Mouse (Mus musculus): Measurements from ENCODE around the gene Slco2b1. TPM values are rescaled to one million over a fixed set of nuclear protein-coding genes. Genes with fewer than 3 reads are reported as not detected.
"Not testable (repeated sequence)": the region's sequence is repeated elsewhere in the genome, so short reads cannot be mapped to it uniquely, and the experiment has no call there.

Slco2b1 gene
- polyA plus RNA-seq, 1 experiment, result 0.23 TPM

DNA sequence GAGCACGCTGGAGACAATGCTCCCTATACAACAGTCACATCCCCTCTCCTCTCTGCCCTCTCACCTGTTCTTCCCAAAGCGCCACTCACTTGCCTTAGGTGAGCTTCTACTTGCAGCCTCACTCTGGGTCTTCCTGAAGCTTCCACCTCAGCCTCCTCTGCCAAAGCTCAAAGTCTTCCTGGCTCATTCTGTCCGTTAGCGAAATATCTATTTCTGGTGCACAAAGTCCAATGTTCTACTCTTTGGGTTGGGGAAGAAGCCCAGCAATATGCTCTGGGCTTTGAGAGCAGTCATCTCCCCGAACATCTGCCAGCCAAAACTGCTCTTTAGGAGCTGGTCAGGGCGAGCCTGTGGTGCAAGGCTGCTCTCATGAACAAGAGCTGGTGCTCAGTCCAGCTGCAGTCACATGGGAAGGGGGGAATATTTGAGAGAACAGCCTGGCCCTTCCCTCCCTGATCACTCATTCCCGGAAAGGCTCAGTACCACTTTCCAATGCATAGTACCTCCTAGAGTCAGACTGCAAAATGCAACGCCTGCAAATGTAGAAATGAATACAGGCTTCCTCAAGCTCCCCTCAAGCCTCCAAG is 15.6 kb downstream of the Slco2b1 start:
- TF ChIP-seq POLR2A (IDR thresholded peaks at IDR 0.05; ENCODE audit: low read depth, low read length), result no peak
- TF ChIP-seq CTCF (IDR thresholded peaks at IDR 0.05; ENCODE audit: borderline replicate concordance, insufficient read depth, low read length), result no peak
- Histone ChIP-seq H3K4me1 (ENCODE audit: control insufficient read depth, insufficient read depth, low read length) (no peaks in the 10 kb centered on the region), H3K27ac (ENCODE audit: insufficient read depth, low read length) (no peak overlapping the region), H3K4me3 (ENCODE audit: insufficient read depth, low read length) (no peak overlapping the region)

DNA sequence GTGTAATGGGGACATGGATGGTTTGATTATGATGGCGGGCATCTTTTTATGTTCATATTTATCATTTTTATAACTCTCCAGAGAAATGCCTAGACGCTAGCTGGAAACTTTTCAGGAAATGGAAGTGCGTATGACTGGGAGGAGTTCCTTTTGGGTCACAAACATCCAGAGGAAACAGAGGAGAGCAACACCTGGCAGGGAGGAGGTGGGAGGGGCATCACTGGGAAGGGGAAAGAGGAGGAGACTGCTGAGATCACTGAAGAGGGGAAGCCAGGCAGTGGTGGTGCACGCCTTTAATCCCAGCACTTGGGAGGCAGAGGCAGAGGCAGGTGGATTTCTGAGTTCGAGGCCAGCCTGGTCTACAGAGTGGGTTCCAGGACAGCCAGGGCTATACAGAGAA is 16.7 kb downstream of the Slco2b1 start:
- not testable (repeated sequence) for H3K27ac ChIP-seq (ENCODE audit: insufficient read depth, low read length); H3K4me1 ChIP-seq (ENCODE audit: control insufficient read depth, insufficient read depth, low read length); H3K4me3 ChIP-seq (ENCODE audit: insufficient read depth, low read length)

DNA sequence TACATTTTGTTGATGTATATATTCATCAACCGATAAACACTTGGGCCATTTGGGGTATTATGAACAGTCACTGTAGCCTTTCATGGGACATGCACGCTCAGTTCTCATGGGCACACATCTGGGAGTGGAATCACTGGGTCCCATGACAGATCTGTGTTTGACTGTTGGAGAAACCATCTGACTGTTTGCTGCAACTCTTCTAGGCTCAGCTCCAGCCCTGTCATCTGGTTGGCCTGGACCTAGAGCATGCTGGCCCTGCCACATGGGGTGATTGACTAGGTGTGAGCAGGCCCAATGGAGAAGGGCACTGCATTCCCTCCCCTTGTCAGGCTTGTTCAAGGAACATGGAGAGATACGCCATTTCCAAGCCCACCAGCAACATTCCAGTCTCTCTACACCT is 17.2 kb downstream of the Slco2b1 start:
- Histone ChIP-seq H3K27ac (ENCODE audit: insufficient read depth, low read length) (no peak overlapping the region), H3K4me1 (ENCODE audit: control insufficient read depth, insufficient read depth, low read length) (no peaks in the 10 kb centered on the region), H3K4me3 (ENCODE audit: insufficient read depth, low read length) (no peak overlapping the region)
- TF ChIP-seq CTCF (IDR thresholded peaks at IDR 0.05; ENCODE audit: borderline replicate concordance, insufficient read depth, low read length), result no peak
- TF ChIP-seq POLR2A (IDR thresholded peaks at IDR 0.05; ENCODE audit: low read depth, low read length), result no peak

DNA sequence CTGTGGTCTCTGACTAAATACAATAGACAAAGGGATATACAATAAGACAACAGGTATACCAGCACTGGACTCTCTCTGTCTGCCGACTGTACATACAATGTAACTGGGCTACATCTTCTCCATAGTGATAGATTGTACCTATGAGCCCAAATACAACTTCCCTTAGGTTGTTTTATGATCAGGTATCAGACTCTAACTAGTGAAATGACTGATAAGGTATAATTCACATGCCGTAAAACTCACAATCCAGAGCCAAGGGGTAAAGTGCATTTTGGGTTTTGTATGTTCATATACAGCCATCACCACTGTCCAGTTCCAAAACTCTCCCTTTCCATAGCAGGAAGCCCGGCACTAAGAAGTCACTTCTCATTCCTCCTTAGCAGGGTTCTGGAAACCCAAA is 17.8 kb downstream of the Slco2b1 start:
- no peaks in the 10 kb centered on the region for H3K4me1 ChIP-seq (ENCODE audit: control insufficient read depth, insufficient read depth, low read length)
- no peak overlapping the region for H3K27ac ChIP-seq (ENCODE audit: insufficient read depth, low read length)
- no peak overlapping the region for H3K4me3 ChIP-seq (ENCODE audit: insufficient read depth, low read length)
- TF ChIP-seq CTCF (IDR thresholded peaks at IDR 0.05; ENCODE audit: borderline replicate concordance, insufficient read depth, low read length) (no peak), POLR2A (IDR thresholded peaks at IDR 0.05; ENCODE audit: low read depth, low read length) (no peak)

DNA sequence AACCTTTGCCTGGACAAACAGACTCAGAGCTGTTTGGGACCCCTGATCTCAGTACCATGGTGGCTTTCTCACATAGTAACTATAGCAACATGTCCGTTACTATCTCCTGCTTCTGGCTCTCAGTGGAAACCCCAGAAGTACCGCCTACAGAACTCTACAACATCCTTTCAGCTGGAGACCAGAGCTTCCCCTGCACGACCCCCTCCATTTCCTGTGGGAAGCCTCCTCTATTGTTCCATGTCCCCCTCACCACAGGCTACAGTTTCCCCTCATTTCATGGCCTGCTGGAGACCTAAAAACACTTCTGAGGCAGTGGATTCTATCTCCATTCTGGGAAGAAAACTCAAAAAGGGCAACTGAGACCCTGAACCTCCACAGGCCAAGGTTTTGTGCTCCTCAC is 18.7 kb downstream of the Slco2b1 start:
- H3K4me1 ChIP-seq (ENCODE audit: control insufficient read depth, insufficient read depth, low read length), result no peaks in the 10 kb centered on the region
- no peak for TF ChIP-seq CTCF (IDR thresholded peaks at IDR 0.05; ENCODE audit: borderline replicate concordance, insufficient read depth, low read length)
- no peak for TF ChIP-seq POLR2A (IDR thresholded peaks at IDR 0.05; ENCODE audit: low read depth, low read length)
- H3K4me3 ChIP-seq (ENCODE audit: insufficient read depth, low read length), result no peak overlapping the region
- no peak overlapping the region for H3K27ac ChIP-seq (ENCODE audit: insufficient read depth, low read length)

DNA sequence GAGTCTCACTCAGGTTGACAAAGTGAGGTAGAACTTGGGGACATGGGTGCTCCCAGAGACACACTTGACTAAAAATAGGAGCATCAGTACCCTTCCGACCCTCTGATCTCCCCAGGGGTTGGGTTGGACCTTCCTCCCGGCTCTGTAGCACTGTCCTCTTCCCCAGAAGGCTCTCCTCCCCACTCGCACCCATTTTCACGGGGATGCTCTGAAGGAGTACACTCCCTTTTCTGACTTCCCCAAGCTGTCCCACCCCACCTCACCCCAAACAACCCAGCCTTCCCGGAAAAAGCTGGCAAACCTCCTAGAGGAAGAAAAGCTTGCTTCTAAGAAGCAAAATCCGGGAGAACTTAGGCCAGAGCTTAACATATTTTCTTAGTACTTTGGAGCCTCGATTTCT is 20.3 kb downstream of the Slco2b1 start:
- Histone ChIP-seq H3K4me3 (ENCODE audit: insufficient read depth, low read length) (no peak overlapping the region), H3K4me1 (ENCODE audit: control insufficient read depth, insufficient read depth, low read length) (no peaks in the 10 kb centered on the region), H3K27ac (ENCODE audit: insufficient read depth, low read length) (no peak overlapping the region)
- TF ChIP-seq CTCF (IDR thresholded peaks at IDR 0.05; ENCODE audit: borderline replicate concordance, insufficient read depth, low read length) (no peak), POLR2A (IDR thresholded peaks at IDR 0.05; ENCODE audit: low read depth, low read length) (no peak)

DNA sequence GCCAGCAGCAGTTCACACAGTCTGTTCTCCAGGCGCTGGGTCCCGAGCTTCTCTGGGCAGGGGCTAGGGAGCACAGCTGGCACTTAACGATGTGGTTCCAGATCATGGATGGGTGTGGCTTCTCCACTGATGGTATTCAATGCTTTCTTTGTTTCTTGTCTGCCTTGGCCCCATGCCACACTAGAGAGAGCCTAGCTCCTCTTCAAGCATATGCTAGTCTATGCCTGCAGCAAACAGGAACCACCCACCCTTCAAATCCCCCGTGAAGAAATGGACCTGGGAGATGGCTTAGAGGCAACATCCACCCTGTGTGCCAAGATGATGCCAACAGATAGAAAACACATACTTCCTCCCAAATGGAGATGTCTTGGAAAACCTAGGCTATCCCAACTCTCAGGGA is 27.1 kb downstream of the Slco2b1 start:
- Histone ChIP-seq H3K4me3 (ENCODE audit: insufficient read depth, low read length) (no peak overlapping the region), H3K27ac (ENCODE audit: insufficient read depth, low read length) (no peak overlapping the region), H3K4me1 (ENCODE audit: control insufficient read depth, insufficient read depth, low read length) (no peaks in the 10 kb centered on the region)
- no peak for TF ChIP-seq CTCF (IDR thresholded peaks at IDR 0.05; ENCODE audit: borderline replicate concordance, insufficient read depth, low read length)
- TF ChIP-seq POLR2A (IDR thresholded peaks at IDR 0.05; ENCODE audit: low read depth, low read length), result no peak

DNA sequence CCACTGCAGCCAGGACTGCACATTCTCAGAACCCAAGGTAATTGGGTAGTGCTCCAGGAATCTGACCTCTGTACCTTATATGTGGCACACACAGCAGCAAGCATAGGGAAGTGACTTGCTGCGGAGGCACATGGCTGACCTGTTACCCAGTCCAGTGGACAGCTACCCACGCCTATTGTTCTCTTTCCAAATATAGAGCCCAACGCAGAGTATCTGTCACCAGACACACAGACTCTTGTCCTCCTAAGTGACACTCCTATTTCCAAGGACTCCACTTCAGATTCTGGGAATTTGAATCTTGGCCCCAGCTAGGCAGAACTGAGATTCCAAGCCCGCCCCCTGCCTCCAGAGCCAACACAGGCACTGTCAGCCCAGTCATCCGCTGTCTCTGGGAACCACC is 30.4 kb downstream of the Slco2b1 start:
- Histone ChIP-seq H3K27ac (ENCODE audit: insufficient read depth, low read length) (no peak overlapping the region), H3K4me3 (ENCODE audit: insufficient read depth, low read length) (no peak overlapping the region), H3K4me1 (ENCODE audit: control insufficient read depth, insufficient read depth, low read length) (no peaks in the 10 kb centered on the region)
- TF ChIP-seq POLR2A (IDR thresholded peaks at IDR 0.05; ENCODE audit: low read depth, low read length), result no peak
- TF ChIP-seq CTCF (IDR thresholded peaks at IDR 0.05; ENCODE audit: borderline replicate concordance, insufficient read depth, low read length), result no peak

DNA sequence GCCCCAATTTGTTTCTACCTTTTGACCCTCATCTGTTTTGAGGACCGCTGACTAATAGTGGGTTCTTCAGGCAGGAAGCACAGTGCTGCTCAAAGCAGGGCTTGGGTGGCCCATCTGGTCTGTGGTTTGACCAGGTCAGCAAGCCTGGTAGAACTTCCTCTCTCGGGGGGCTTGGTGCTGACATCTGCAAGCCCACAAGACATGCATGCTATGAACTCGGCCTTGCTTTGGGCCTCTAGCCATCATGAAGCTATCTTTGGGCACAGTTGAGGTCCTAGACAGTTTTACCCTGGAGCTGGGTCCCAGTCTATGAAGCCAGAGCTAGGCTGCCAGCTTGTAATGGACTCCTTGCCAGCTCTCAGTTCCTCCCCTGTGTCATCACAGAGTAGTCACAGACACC is 36.2 kb downstream of the Slco2b1 start:
- Histone ChIP-seq H3K4me1 (ENCODE audit: control insufficient read depth, insufficient read depth, low read length) (no peaks in the 10 kb centered on the region), H3K4me3 (ENCODE audit: insufficient read depth, low read length) (no peak overlapping the region), H3K27ac (ENCODE audit: insufficient read depth, low read length) (no peak overlapping the region)
- no peak for TF ChIP-seq CTCF (IDR thresholded peaks at IDR 0.05; ENCODE audit: borderline replicate concordance, insufficient read depth, low read length)
- no peak for TF ChIP-seq POLR2A (IDR thresholded peaks at IDR 0.05; ENCODE audit: low read depth, low read length)

DNA sequence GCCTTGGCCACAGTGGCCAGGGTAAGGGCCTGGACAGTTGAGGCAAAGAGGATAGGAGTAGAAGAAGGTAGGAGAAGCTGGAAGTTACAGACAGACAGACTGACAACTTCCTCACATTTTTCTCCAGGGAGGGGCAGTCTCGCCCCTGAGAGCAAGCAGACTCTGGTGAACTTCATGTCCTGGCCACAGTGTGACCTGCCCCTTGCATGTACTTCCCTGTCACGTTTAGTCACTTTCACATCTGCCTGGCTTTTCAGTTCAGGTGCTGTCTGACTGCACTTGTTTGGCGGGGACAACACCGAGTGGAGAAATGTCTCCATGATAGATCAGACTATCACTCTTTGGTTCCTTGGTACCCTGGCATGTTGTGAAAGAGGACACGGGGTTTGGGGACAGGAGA is 36.9 kb downstream of the Slco2b1 start:
- no peaks in the 10 kb centered on the region for H3K4me1 ChIP-seq (ENCODE audit: control insufficient read depth, insufficient read depth, low read length)
- no peak overlapping the region for H3K27ac ChIP-seq (ENCODE audit: insufficient read depth, low read length)
- H3K4me3 ChIP-seq (ENCODE audit: insufficient read depth, low read length), result no peak overlapping the region
- TF ChIP-seq POLR2A (IDR thresholded peaks at IDR 0.05; ENCODE audit: low read depth, low read length), result no peak
- no peak for TF ChIP-seq CTCF (IDR thresholded peaks at IDR 0.05; ENCODE audit: borderline replicate concordance, insufficient read depth, low read length)

DNA sequence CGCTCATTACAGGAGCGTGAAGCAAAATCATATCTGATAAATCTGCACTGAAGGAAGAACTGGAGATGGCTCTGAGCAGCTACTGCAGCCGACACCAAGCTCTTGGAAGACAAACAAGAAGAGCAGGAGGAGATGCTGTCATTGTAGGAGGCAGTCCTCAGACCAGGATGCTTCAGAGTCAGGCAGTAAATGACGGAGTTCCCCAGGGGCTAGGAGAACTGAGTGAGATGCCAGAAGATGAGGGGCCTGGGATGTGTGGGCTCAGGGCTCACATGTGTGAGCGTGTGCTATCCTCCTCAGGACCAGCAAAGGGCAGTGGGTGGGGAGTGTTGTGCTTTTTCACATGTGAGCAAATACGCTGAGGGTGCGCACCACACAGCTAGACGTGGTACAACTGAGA is 38.0 kb downstream of the Slco2b1 start:
- no peak overlapping the region for H3K27ac ChIP-seq (ENCODE audit: insufficient read depth, low read length)
- H3K4me1 ChIP-seq (ENCODE audit: control insufficient read depth, insufficient read depth, low read length), result no peaks in the 10 kb centered on the region
- H3K4me3 ChIP-seq (ENCODE audit: insufficient read depth, low read length), result no peak overlapping the region
- TF ChIP-seq CTCF (IDR thresholded peaks at IDR 0.05; ENCODE audit: borderline replicate concordance, insufficient read depth, low read length) (no peak), POLR2A (IDR thresholded peaks at IDR 0.05; ENCODE audit: low read depth, low read length) (no peak)
